13 mouse cellular contexts compared by ENCODE assay signal in genomic region chr2:178155176-178155916, GRCm38 (mm10). TPM values are rescaled to one million over a fixed set of nuclear protein-coding genes. Genes with fewer than 3 reads are reported as not detected.
DNase-seq lines count a peak whose midpoint lies in the region; ATAC-seq and TF ChIP-seq lines count a peak whose summit lies in the region.
"Had no signal": no experiment of that assay in that cellular context is flagged by ENCODE, and none has a peak within 500 bp of the region (broad histone marks: within the 10 kb centered on the region; RNA-seq: fewer than 3 reads in every experiment).

No protein-coding gene starts in this region.

- H3K4me1 ChIP-seq in forebrain, embryonic 13.5 days, result peaks cover 17% of the 10 kb centered on the region
- no peaks in the 10 kb centered on the region; the same call in 1 of the 2 replicates for H3K4me1 ChIP-seq in forebrain, embryonic 11.5 days (replicated peaks; ENCODE audit: control insufficient read depth, insufficient read depth, low read length)
- H3K4me1 ChIP-seq in hindbrain, embryonic 13.5 days (replicated peaks), result peaks cover 47% of the 10 kb centered on the region
- H3K4me1 ChIP-seq in hindbrain, embryonic 12.5 days, result peaks cover 12% of the 10 kb centered on the region; the same call in 1 of the 2 replicates
- peaks cover 31% of the 10 kb centered on the region for H3K4me1 ChIP-seq in cortical plate, adult 2 months (ENCODE audit: control insufficient read depth, insufficient read depth, low read length)

- H3K4me2 ChIP-seq in forebrain, embryonic 13.5 days, result no peak overlapping the region
- no peak overlapping the region for H3K4me2 ChIP-seq in forebrain, embryonic 11.5 days (ENCODE audit: low read depth, low read length, severe bottlenecking)
- H3K4me2 ChIP-seq in hindbrain, embryonic 13.5 days, result no peak overlapping the region
- H3K4me2 ChIP-seq in hindbrain, embryonic 12.5 days (replicated peaks), result no peak overlapping the region
- H3K4me2 ChIP-seq: heart, embryonic 13.5 days had no signal

- 79% methylated on average over 8 of the region's 8 CpGs for WGBS in forebrain, embryonic 13.5 days
- 80% methylated on average over 8 of the region's 8 CpGs for WGBS in forebrain, embryonic 11.5 days
- 88% methylated on average over 8 of the region's 8 CpGs for WGBS in hindbrain, embryonic 13.5 days
- 85% methylated on average over 8 of the region's 8 CpGs for WGBS in hindbrain, embryonic 12.5 days

- DNase-seq in forebrain, embryonic 11.5 days (ENCODE audit: low spot score), result no peak
- peak; percentile 33 for DNase-seq in adrenal gland, adult 8-10 months
- DNase-seq in urinary bladder, postnatal 25 days (ENCODE audit: low spot score), result no peak
- DNase-seq in Muller cell, postnatal 12 days (ENCODE audit: inconsistent ontology term), result no peak
- DNase-seq: kidney, adult 9 months; kidney, postnatal 36 days had no signal

- H3K4me3 ChIP-seq in forebrain, embryonic 13.5 days, result no peak overlapping the region
- H3K4me3 ChIP-seq in forebrain, embryonic 11.5 days (ENCODE audit: low read depth, low read length), result no peak overlapping the region
- no peak overlapping the region for H3K4me3 ChIP-seq in hindbrain, embryonic 13.5 days
- no peak overlapping the region for H3K4me3 ChIP-seq in hindbrain, embryonic 12.5 days
- no peak overlapping the region for H3K4me3 ChIP-seq in cortical plate, adult 2 months (ENCODE audit: insufficient read depth, low read length)
- H3K4me3 ChIP-seq: erythroblast, embryonic 14.5 days; heart, embryonic 13.5 days had no signal

- no peak for ATAC-seq in forebrain, embryonic 13.5 days
- no peak for ATAC-seq in forebrain, embryonic 11.5 days (replicated peaks; ENCODE audit: low FRiP score)
- ATAC-seq in hindbrain, embryonic 13.5 days (ENCODE audit: low FRiP score), result no peak
- no peak for ATAC-seq in hindbrain, embryonic 12.5 days (ENCODE audit: low FRiP score)

- H3K27me3 ChIP-seq in forebrain, embryonic 13.5 days, result no peaks in the 10 kb centered on the region
- H3K27me3 ChIP-seq in forebrain, embryonic 11.5 days (ENCODE audit: control insufficient read depth, insufficient read depth, low read length), result no peaks in the 10 kb centered on the region
- no peaks in the 10 kb centered on the region for H3K27me3 ChIP-seq in hindbrain, embryonic 13.5 days
- no peaks in the 10 kb centered on the region for H3K27me3 ChIP-seq in hindbrain, embryonic 12.5 days

- TF ChIP-seq POLR2A in cortical plate, adult 2 months (IDR thresholded peaks at IDR 0.05; ENCODE audit: extremely low read depth, insufficient read depth, low read length), result no peak

- H3K27ac ChIP-seq in forebrain, embryonic 13.5 days, result peak overlapping the region; percentile 63
- H3K27ac ChIP-seq in forebrain, embryonic 11.5 days (ENCODE audit: low read depth, low read length), result no peak overlapping the region
- H3K27ac ChIP-seq in hindbrain, embryonic 13.5 days, result peak overlapping the region; percentile 85
- no peak overlapping the region for H3K27ac ChIP-seq in hindbrain, embryonic 12.5 days
- peak overlapping the region; percentile 46 for H3K27ac ChIP-seq in cortical plate, adult 2 months (ENCODE audit: insufficient read depth, low read length)
- H3K27ac ChIP-seq: heart, embryonic 13.5 days had no signal

- no peaks in the 10 kb centered on the region for H3K9me3 ChIP-seq in forebrain, embryonic 13.5 days (replicated peaks)
- H3K9me3 ChIP-seq in forebrain, embryonic 11.5 days (ENCODE audit: control insufficient read depth, low read length), result no peaks in the 10 kb centered on the region
- H3K9me3 ChIP-seq in hindbrain, embryonic 13.5 days, result no peaks in the 10 kb centered on the region
- no peaks in the 10 kb centered on the region for H3K9me3 ChIP-seq in hindbrain, embryonic 12.5 days (replicated peaks)
- H3K9me3 ChIP-seq: heart, embryonic 13.5 days had no signal

- no peak overlapping the region for H3K9ac ChIP-seq in forebrain, embryonic 13.5 days
- no peak overlapping the region for H3K9ac ChIP-seq in forebrain, embryonic 11.5 days (ENCODE audit: low read length)
- no peak overlapping the region for H3K9ac ChIP-seq in hindbrain, embryonic 13.5 days
- H3K9ac ChIP-seq in hindbrain, embryonic 12.5 days, result no peak overlapping the region
- H3K9ac ChIP-seq: heart, embryonic 13.5 days had no signal

- H3K36me3 ChIP-seq in forebrain, embryonic 13.5 days (ENCODE audit: poor library complexity, severe bottlenecking), result no peaks in the 10 kb centered on the region
- H3K36me3 ChIP-seq in forebrain, embryonic 11.5 days (ENCODE audit: control insufficient read depth, insufficient read depth, low read length), result no peaks in the 10 kb centered on the region
- H3K36me3 ChIP-seq in hindbrain, embryonic 13.5 days, result no peaks in the 10 kb centered on the region
- H3K36me3 ChIP-seq in hindbrain, embryonic 12.5 days, result no peaks in the 10 kb centered on the region
- H3K36me3 ChIP-seq: heart, embryonic 13.5 days had no signal

- TF ChIP-seq CTCF in cortical plate, adult 2 months (IDR thresholded peaks at IDR 0.05; ENCODE audit: extremely low read depth, insufficient read depth, low read length), result no peak

RNA-seq across cellular contexts. Expression of gene Phactr3, which starts 36.6 kb away (rescaled TPM):
- 27.0 and 29.9 TPM in 2 replicates for polyA plus RNA-seq in forebrain, embryonic 13.5 days (2015; fragmentation: Nextera tagmentation; extraction: Ambion mirVana)
- polyA plus RNA-seq in forebrain, embryonic 11.5 days (2014; fragmentation: Nextera tagmentation; extraction: Ambion mirVana), result 11.3 and 13.5 TPM in 2 replicates
- polyA plus RNA-seq in hindbrain, embryonic 13.5 days (2015; fragmentation: Nextera tagmentation; extraction: Ambion mirVana), result 39.9 and 42.1 TPM in 2 replicates
- 17.4 and 20.9 TPM in 2 replicates for polyA plus RNA-seq in hindbrain, embryonic 12.5 days (2016; fragmentation: Nextera tagmentation; extraction: Ambion mirVana)
- 1 to 10 TPM; 1.7 to 6.1 (median 3.5) TPM for total RNA-seq in adrenal gland, adult 8-10 months (2022)
- polyA plus RNA-seq in cortical plate, adult 2 months (2012; rRNA removed), result 135 and 136 TPM in 2 replicates
- total RNA-seq: liver, adult 2 months had no signal
- polyA plus RNA-seq: erythroblast, embryonic 14.5 days; liver, adult 2 months had no signal

Comparison
In these comparisons a context has a peak if more than half of its experiments do, and no peak if none do; other contexts are left out.
1. H3K27ac ChIP-seq: peak in forebrain, embryonic 13.5 days (single experiment), hindbrain, embryonic 13.5 days (single experiment) and cortical plate, adult 2 months (single experiment); none in forebrain, embryonic 11.5 days (single experiment) and hindbrain, embryonic 12.5 days (single experiment).